Mouse (Mus musculus) kidney, embryonic 16.5 days (tissue): ENCODE data around the gene 4930404H24Rik. TPM values are rescaled to one million over a fixed set of nuclear protein-coding genes. Genes with fewer than 3 reads are reported as not detected.

ENCODE experiments used
- ATAC-seq: fragments of 200-750 bp; cut with Nextera tagmentation; 2 replicates; pipeline ENCODE4 v1.8.0; 2017; ENCODE audit warnings: moderate TSS enrichment; ENCODE audit not compliant: low FRiP score, low TSS enrichment
- H3K27ac ChIP-seq: fragments of 300-500 bp; sonication (generic); 2 replicates; pipeline ENCODE4 v1.5.1; 2014; ENCODE audit warnings: low read length
- H3K27me3 ChIP-seq: fragments of 300-500 bp; sonication (generic); 2 replicates; pipeline ENCODE4 v1.6.1; 2014; ENCODE audit warnings: low read length, control low read depth, mixed read lengths; ENCODE audit not compliant: insufficient read depth
- H3K36me3 ChIP-seq: fragments of 300-500 bp; sonication (generic); 2 replicates; pipeline ENCODE4 v1.6.1; 2014; ENCODE audit warnings: low read length, control low read depth, mixed read lengths; ENCODE audit not compliant: insufficient read depth
- H3K4me1 ChIP-seq: fragments of 300-500 bp; sonication (generic); 2 replicates; pipeline ENCODE4 v1.6.1; 2014; ENCODE audit warnings: low read length, control low read depth, mixed read lengths; ENCODE audit not compliant: insufficient read depth
- H3K4me2 ChIP-seq: fragments of 300-500 bp; sonication (generic); replicated peaks from 2 replicates; pipeline ENCODE4 v1.6.1; 2014; ENCODE audit warnings: low read depth, low read length
- H3K4me3 ChIP-seq: fragments of 300-500 bp; sonication (generic); 2 replicates; pipeline ENCODE4 v1.5.1; 2014; ENCODE audit warnings: mild to moderate bottlenecking, low read length
- H3K9ac ChIP-seq: fragments of 300-500 bp; sonication (generic); replicated peaks from 2 replicates; pipeline ENCODE4 v1.6.1; 2014; ENCODE audit warnings: low read length
- H3K9me3 ChIP-seq: fragments of 300-500 bp; sonication (generic); 2 replicates; pipeline ENCODE4 v1.6.1; 2016; ENCODE audit warnings: low read length, control low read depth
- WGBS: fragments of 180-500 bp; shearing (Covaris S2); extraction: QIAGEN DNeasy Blood & Tissue Kit; methylation state at CpG from one replicate; pipeline ENCODE4 v1.1.7; 2014; 5-methylcytosine and 5-hydroxymethylcytosine counted together
- polyA plus RNA-seq: library from polyadenylated mRNA; unstranded; fragments of >200 nt; fragmentation: Nextera tagmentation; extraction: Ambion mirVana; gene quantifications from 2 replicates; pipeline ENCODE4 v1.2.1, GENCODE M21; 2015

4930404H24Rik gene
- polyA plus RNA-seq, 1 experiment from 2014 or later = not detected

GRCm38 (mm10) chr2:153527580-153528531, 35.3 kb downstream of the 4930404H24Rik start:
- 2% methylated on average over 65 of the region's 85 CpGs for WGBS
- H3K27ac ChIP-seq = peak overlapping the region; percentile 66
- peak overlapping the region; percentile 73 for H3K9ac ChIP-seq
- peak overlapping the region; percentile 87 for H3K4me2 ChIP-seq
- 0 out of 2 replicates have a peak, but pooled peaks cover 6% of the 10 kb centered on the region for H3K27me3 ChIP-seq
- no peaks in the 10 kb centered on the region for H3K36me3 ChIP-seq
- no peaks in the 10 kb centered on the region for H3K9me3 ChIP-seq
- peak; percentile 73 for ATAC-seq
- H3K4me3 ChIP-seq = peak overlapping the region; percentile 78
- peaks cover 34% of the 10 kb centered on the region for H3K4me1 ChIP-seq

- no peaks in the 10 kb centered on the region for H3K36me3 ChIP-seq
- WGBS = 1% methylated on average over 26 of the region's 70 CpGs
- peak overlapping the region; percentile 73 for H3K9ac ChIP-seq
- no peaks in the 10 kb centered on the region for H3K9me3 ChIP-seq
- 0 out of 2 replicates have a peak, but pooled peaks cover 6% of the 10 kb centered on the region for H3K27me3 ChIP-seq
- H3K4me2 ChIP-seq = peak overlapping the region; percentile 87
- peak overlapping the region; percentile 78 for H3K4me3 ChIP-seq
- peaks cover 34% of the 10 kb centered on the region for H3K4me1 ChIP-seq
- peak overlapping the region; percentile 66 for H3K27ac ChIP-seq
- ATAC-seq = peak; percentile 47
These were observed 36.2 kb downstream of the 4930404H24Rik start for GRCm38 (mm10) chr2:153528571-153529364.

GRCm38 (mm10) chr2:153529365-153529781, 36.8 kb downstream of the 4930404H24Rik start:
- Histone ChIP-seq H3K4me1 (peaks cover 34% of the 10 kb centered on the region), H3K27me3 (0 out of 2 replicates have a peak, but pooled peaks cover 6% of the 10 kb centered on the region), H3K4me3 (peak overlapping the region; percentile 78), H3K9ac (peak overlapping the region; percentile 73), H3K9me3 (no peaks in the 10 kb centered on the region), H3K27ac (peak overlapping the region; percentile 65; the same call in 1 of the 2 replicates), H3K4me2 (peak overlapping the region; percentile 87), H3K36me3 (no peaks in the 10 kb centered on the region)
- under 1% methylated on average over 43 of the region's 53 CpGs for WGBS
- ATAC-seq = peak; percentile 20

GRCm38 (mm10) chr2:153529931-153530766, 37.6 kb downstream of the 4930404H24Rik start, which contains the start of gene Nol4l:
Nol4l (minus strand) TSS chr2:153529971.
- Histone ChIP-seq H3K27me3 (0 out of 2 replicates have a peak, but pooled peaks cover 6% of the 10 kb centered on the region), H3K9me3 (no peaks in the 10 kb centered on the region), H3K4me1 (peaks cover 31% of the 10 kb centered on the region), H3K27ac (peak within 1 kb of the TSS; percentile 66), H3K36me3 (no peaks in the 10 kb centered on the region), H3K4me2 (peak within 1 kb of the TSS; percentile 87), H3K4me3 (peak within 1 kb of the TSS; percentile 78), H3K9ac (peak within 1 kb of the TSS; percentile 73)
- peak; percentile 29 for ATAC-seq
- WGBS = 2% methylated on average over 25 of the region's 86 CpGs

GRCm38 (mm10) chr2:153530948-153531347, 38.4 kb downstream of the 4930404H24Rik start:
- Histone ChIP-seq H3K36me3 (no peaks in the 10 kb centered on the region), H3K4me2 (no peak overlapping the region), H3K4me3 (no peak overlapping the region), H3K9me3 (no peaks in the 10 kb centered on the region), H3K27ac (no peak overlapping the region), H3K27me3 (0 out of 2 replicates have a peak, but pooled peaks cover 6% of the 10 kb centered on the region), H3K4me1 (peaks cover 23% of the 10 kb centered on the region), H3K9ac (no peak overlapping the region)
- ATAC-seq = no peak
- WGBS = 52% methylated on average over 5 of the region's 5 CpGs

GRCm38 (mm10) chr2:153533981-153534380, 41.4 kb downstream of the 4930404H24Rik start:
- H3K27me3 ChIP-seq = 0 out of 2 replicates have a peak, but pooled peaks cover 6% of the 10 kb centered on the region
- WGBS = 77% methylated on average over 1 of the region's 1 CpGs
- no peak for ATAC-seq

GRCm38 (mm10) chr2:153538898-153539297, 46.3 kb downstream of the 4930404H24Rik start:
- Histone ChIP-seq H3K4me3 (no peak overlapping the region), H3K4me1 (no peaks in the 10 kb centered on the region), H3K27me3 (no peaks in the 10 kb centered on the region), H3K27ac (no peak overlapping the region), H3K4me2 (no peak overlapping the region), H3K36me3 (no peaks in the 10 kb centered on the region), H3K9me3 (no peaks in the 10 kb centered on the region), H3K9ac (no peak overlapping the region)
- WGBS = 78% methylated on average over 3 of the region's 3 CpGs
- no peak for ATAC-seq

More at GRCm38 (mm10) chr2:153533981-153534380, 41.4 kb downstream of the 4930404H24Rik start:
- Histone ChIP-seq H3K36me3 (no peaks in the 10 kb centered on the region), H3K4me2 (no peak overlapping the region), H3K4me3 (no peak overlapping the region), H3K4me1 (peaks cover 8% of the 10 kb centered on the region), H3K9ac (no peak overlapping the region), H3K27ac (no peak overlapping the region), H3K9me3 (no peaks in the 10 kb centered on the region)

GRCm38 (mm10) chr2:153542936-153543668, 50.5 kb downstream of the 4930404H24Rik start:
- Histone ChIP-seq H3K4me1 (peaks cover 28% of the 10 kb centered on the region), H3K4me3 (no peak overlapping the region), H3K9ac (no peak overlapping the region), H3K27me3 (no peaks in the 10 kb centered on the region), H3K4me2 (no peak overlapping the region), H3K9me3 (no peaks in the 10 kb centered on the region), H3K36me3 (no peaks in the 10 kb centered on the region), H3K27ac (no peak overlapping the region)
- 88% methylated on average over 8 of the region's 8 CpGs for WGBS
- no peak for ATAC-seq
